In the genomic region with DNA sequence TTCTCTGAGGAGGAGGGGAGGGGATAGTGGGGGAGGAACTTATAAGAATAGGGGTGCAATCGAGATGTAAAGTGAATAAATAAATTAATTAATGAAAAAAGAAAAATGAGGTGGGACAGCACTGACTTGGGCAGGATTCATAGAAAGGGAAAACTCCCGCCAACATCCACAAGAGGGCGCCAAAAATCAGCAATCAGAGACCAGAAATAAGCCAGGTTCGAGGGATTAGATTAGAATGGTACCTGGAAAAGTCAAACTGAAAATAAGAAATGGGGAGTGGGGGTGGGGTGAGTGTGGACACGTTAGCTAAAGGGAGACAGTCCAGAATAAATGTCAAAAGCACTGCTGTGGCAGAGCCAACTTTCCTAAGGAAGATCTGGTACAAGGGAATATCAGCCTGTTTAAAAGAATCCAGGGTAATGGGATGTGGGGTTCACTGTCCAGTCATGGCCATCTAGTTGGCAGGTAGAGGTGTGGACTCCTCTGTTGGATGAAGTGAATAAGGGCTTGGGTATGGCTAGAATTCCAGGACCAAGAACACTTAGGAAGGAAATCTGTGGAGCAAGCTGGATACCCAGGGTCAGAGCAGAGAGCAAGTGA, we compare ENCODE assay signal across 8 mouse cellular contexts. TPM values are rescaled to one million over a fixed set of nuclear protein-coding genes. Genes with fewer than 3 reads are reported as not detected.
DNase-seq lines count a peak whose midpoint lies in the region; ATAC-seq and TF ChIP-seq lines count a peak whose summit lies in the region.

No protein-coding gene starts in this region.

- H3K9me3 ChIP-seq in liver, postnatal 0 days (ENCODE audit: low read length) = no peaks in the 10 kb centered on the region
- H3K9me3 ChIP-seq in neural tube, embryonic 13.5 days = no peaks in the 10 kb centered on the region

- peak; percentile 87 for TF ChIP-seq CTCF in liver, postnatal 0 days (IDR thresholded peaks at IDR 0.05; ENCODE audit: low read depth)

- peak; percentile 47 for DNase-seq in ES-CJ7 (ENCODE audit: low read depth, low spot score)
- peak; percentile 58 for DNase-seq in adrenal gland, postnatal 25 days
- DNase-seq in heart, postnatal 4 days = peak; percentile 76
- DNase-seq in kidney, postnatal 4 days = peak; percentile 84
- DNase-seq in liver, postnatal 0 days = peak; percentile 73
- DNase-seq in thymus, postnatal 14 days = peak; percentile 58

- H3K27me3 ChIP-seq in liver, postnatal 0 days (ENCODE audit: insufficient read depth, low read length) = no peaks in the 10 kb centered on the region
- H3K27me3 ChIP-seq in neural tube, embryonic 13.5 days = no peaks in the 10 kb centered on the region

- no peak overlapping the region for H3K4me2 ChIP-seq in liver, postnatal 0 days (ENCODE audit: low read depth, low read length)
- H3K4me2 ChIP-seq in neural tube, embryonic 13.5 days = no peak overlapping the region

- peak; percentile 68; the same call in 1 of the 2 replicates for ATAC-seq in erythroid progenitor cell, adult 5-6 weeks (replicated peaks; ENCODE audit: low FRiP score, poor library complexity, severe bottlenecking)
- peak; percentile 29; the same call in 1 of the 2 replicates for ATAC-seq in liver, postnatal 0 days
- ATAC-seq in neural tube, embryonic 13.5 days (ENCODE audit: low read depth) = peak; percentile 72; the same call in 1 of the 2 replicates

- H3K4me1 ChIP-seq in liver, postnatal 0 days (ENCODE audit: insufficient read depth) = peaks cover 6% of the 10 kb centered on the region
- 0 out of 2 replicates have a peak, but pooled peaks cover 2% of the 10 kb centered on the region for H3K4me1 ChIP-seq in neural tube, embryonic 13.5 days (replicated peaks)

- H3K4me3 ChIP-seq in liver, postnatal 0 days (ENCODE audit: low read depth, low read length) = no peak overlapping the region
- no peak overlapping the region for H3K4me3 ChIP-seq in neural tube, embryonic 13.5 days

- WGBS in liver, postnatal 0 days (ENCODE audit: insufficient replicate concordance) = 2% methylated on average over 5 of the region's 5 CpGs
- under 1% methylated on average over 5 of the region's 5 CpGs for WGBS in neural tube, embryonic 13.5 days

- TF ChIP-seq EP300 in liver, postnatal 0 days (IDR thresholded peaks at IDR 0.05; ENCODE audit: low read depth) = no peak

- H3K9ac ChIP-seq in liver, postnatal 0 days (replicated peaks) = no peak overlapping the region
- no peak overlapping the region for H3K9ac ChIP-seq in neural tube, embryonic 13.5 days

- no peaks in the 10 kb centered on the region for H3K36me3 ChIP-seq in liver, postnatal 0 days (replicated peaks; ENCODE audit: insufficient read depth, low read length)
- H3K36me3 ChIP-seq in neural tube, embryonic 13.5 days = no peaks in the 10 kb centered on the region

- H3K27ac ChIP-seq in liver, postnatal 0 days (ENCODE audit: low read depth) = no peak overlapping the region
- H3K27ac ChIP-seq in neural tube, embryonic 13.5 days (replicated peaks) = no peak overlapping the region

RNA-seq across cellular contexts. Expression of a gene that starts 41.9 kb away (rescaled TPM):
- total RNA-seq in adrenal gland, postnatal 25 days (2021) = 1.8 and 2.6 TPM in 2 replicates
- not detected in 2 replicates for total RNA-seq in erythroid progenitor cell, adult 5-6 weeks (2015; ENCODE audit: low replicate concordance)
- total RNA-seq in erythroid progenitor cell, adult 5-6 weeks (2017; ENCODE audit: low replicate concordance) = not detected in 2 replicates
- 10 to 100 TPM; 76.6 to 87.1 TPM for total RNA-seq in heart, postnatal 4 days (2021)
- polyA plus RNA-seq in liver, postnatal 0 days (2015; fragmentation: Nextera tagmentation; extraction: Ambion mirVana) = 2.4 and 2.8 TPM in 2 replicates
- polyA plus RNA-seq in neural tube, embryonic 13.5 days (2015; fragmentation: Nextera tagmentation; extraction: Ambion mirVana) = 2.5 and 4.7 TPM in 2 replicates

Comparison
In these comparisons a context has a peak if more than half of its experiments do, and no peak if none do; other contexts are left out.
1. RNA of a gene that starts 41.9 kb away (total RNA-seq): 76.6 to 87.1 TPM in heart, postnatal 4 days; 1.8 to 2.6 TPM in adrenal gland, postnatal 25 days and not detected in erythroid progenitor cell, adult 5-6 weeks; every median in the first group is over 10 times any median in the second.
2. Peak in every context shown above with its lines, with median percentiles within 50 percentile points of each other: DNase-seq and ATAC-seq.